Mouse (Mus musculus) left cerebral cortex, adult 18-20 months (tissue): Measurements from ENCODE around the gene 2510009E07Rik. TPM values are rescaled to one million over a fixed set of nuclear protein-coding genes. Genes with fewer than 3 reads are reported as not detected.

Experiments used
- DNase-seq, 2 experiments: peaks; one replicate each; pipeline ENCODE4 v3.0.0; 2021 to 2022; ENCODE audit warnings: low spot score in 2 of 2, mixed read lengths in 1 of 2
- total RNA-seq, 2 experiments: library from RNA; stranded (reverse); gene quantifications; 2 replicates each; pipeline ENCODE4 v1.2.3; 2021

Gene 2510009E07Rik
- total RNA-seq, 2 experiments from 2014 or later: 47.0 to 56.8 TPM

DNA sequence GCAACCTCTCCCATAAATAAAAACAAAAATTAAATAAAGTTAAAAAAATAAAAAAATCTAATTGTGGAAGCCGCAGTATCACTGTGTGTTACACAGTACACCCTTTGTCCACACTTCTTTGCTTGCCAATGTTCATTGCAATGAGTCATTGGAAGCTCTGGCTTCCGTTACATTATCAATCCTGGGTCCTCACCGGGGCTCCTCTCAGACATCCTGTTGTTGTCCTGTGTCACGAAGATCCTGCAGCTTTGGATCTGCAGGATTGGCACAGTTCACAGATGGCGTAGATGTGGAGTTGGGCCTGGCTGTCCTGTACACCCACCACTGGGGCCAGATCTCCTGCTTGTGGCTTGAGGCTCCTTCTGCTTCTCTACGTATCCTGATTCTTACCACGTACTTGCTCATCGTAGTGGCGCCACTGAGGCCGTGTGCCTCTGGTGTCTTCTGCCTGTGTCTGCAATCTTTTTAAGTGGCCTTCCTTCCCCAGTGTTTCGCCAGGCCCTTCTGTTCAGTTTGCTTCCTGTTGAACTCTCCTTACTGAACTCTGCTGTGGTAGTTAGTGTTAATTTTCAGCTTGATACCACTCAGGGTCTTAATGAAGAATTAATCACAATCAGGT is 57.2 kb downstream of the 2510009E07Rik start:
- DNase-seq: no peak

DNA sequence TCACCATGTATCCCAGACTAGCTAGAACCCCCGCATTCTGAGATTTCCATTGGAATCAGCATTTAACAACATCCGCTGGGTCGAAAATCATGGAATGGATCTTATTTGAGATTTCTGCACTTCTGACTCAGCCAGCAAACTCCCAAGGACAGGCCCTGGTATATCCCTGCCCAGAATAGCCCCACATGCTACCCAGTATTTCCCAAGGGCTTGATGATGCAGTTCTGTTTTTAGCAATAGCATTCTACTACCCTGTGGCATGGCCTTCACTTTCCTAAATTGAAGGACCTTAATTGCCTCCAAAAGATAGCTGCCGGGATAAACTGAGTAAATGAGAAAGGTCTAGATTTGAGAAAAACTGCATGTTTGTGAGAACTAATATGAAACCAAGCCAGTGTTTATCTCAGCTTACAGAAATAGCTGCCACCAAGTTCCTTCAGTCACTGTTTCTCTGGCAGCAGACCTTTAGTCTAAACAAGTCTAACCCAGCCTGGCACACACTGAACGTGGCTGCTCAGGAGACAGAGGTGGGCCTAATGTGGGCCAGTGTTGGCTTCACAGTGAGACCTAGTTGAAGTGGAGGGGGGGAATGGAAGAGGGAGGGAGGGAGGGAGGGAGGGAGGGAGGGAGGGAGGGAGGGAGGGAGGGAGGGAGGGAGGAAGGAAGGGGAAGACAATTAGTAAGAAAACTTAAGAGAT is 58.2 kb downstream of the 2510009E07Rik start:
- DNase-seq: no peak

DNA sequence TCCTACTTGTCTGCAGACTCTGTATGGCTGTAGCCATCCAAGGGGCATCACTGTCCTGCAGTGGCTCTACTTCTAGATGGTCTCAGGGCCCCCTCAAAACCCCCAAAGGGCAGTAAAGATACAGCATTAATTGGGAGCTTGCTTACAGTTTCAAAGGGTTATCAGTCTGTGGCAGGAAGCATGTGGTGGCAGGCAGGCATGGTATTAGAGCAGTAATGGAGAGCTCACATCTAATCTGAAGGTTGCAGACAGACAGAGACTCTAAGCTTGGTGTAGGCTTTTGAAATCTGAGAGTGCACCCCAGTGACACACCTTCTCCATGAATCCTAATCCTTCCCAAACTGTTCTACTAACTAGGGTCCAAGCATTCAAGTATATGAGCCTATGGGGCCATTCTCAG is 60.0 kb downstream of the 2510009E07Rik start:
- DNase-seq: no peak

DNA sequence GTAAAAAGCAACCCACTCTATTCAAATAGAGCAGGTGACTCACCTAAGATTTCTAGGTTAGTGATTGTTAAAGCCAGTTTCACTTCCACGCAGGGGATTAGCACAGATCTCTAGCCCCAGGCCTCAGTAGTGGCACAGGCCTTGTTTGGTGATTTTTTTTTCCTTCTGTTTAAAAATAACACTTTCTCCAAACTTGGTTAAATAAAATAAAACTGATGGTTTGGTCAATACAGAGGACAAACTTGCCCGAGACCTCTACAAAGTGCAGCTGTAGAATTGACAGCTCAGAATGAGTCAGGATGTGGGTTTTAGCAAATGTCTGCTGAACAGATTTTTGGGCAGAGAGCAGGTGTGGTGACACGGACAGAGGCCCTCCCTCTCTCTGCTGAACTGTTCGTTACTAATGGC is 62.6 kb downstream of the 2510009E07Rik start:
- DNase-seq: no peak

DNA sequence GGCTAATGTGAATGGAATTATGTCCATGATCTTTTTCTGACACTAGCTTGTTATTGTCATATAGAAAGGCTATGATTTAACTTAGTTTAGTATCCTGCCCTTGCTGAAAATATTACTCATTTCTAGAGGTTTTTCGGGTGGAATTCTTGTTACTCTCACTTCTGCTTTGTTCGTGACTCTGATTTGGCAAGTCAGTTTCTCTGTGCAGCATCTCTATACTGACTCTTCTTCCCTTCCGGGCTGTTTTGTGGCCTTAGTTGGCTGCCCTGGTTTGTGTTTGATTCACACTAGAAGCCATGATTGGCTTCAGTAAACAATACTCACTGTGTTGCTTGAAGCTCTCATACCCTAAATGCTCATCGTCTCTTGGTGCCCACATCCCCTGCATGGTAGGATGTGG is 63.9 kb downstream of the 2510009E07Rik start:
- DNase-seq: no peak

DNA sequence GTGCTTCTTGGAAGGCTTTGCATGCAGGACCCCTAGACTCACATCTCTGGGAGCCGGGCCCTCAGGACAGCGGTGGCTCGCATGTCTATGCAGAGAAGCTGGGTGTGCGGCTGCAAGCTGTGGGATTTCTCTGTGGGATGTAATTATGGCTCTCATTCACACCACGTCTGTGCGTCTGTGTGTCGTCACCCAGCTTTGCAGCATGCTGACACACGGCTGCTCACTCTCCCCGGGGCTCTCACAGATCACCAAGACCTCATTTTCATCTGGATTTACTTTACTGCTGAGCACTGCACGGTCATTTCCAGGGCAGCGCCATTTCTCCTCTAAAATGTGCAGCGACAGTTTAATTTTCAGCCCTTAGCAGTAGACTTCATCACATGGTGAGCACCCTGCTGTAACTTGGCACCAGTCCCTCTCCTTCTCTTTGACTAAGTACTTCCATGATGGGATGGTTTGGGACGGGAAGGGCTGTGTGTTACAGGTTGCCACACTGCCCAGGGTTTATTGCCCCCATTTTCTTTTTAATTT is 66.3 kb downstream of the 2510009E07Rik start:
- DNase-seq: peak; percentile 38 to 59

DNA sequence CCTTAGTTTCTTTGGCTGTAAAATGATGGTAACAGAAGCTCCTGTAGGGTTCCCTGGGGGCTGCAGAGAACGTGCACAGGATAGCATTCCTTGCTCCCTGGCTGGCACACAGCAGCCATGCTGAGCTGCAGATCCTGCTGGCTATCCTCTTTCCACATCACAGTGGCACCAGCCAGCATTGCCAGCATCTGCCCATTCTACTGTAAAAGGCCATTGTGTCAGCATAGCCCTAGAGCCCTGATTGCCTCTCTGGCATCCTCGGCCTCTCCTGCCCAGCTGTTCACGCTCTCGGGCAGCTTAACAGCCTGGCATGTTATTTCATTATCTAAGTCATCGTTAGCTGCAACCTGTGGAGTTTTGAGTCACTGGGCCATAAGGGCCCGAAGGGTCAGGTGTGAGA is 67.2 kb downstream of the 2510009E07Rik start:
- DNase-seq: no peak

DNA sequence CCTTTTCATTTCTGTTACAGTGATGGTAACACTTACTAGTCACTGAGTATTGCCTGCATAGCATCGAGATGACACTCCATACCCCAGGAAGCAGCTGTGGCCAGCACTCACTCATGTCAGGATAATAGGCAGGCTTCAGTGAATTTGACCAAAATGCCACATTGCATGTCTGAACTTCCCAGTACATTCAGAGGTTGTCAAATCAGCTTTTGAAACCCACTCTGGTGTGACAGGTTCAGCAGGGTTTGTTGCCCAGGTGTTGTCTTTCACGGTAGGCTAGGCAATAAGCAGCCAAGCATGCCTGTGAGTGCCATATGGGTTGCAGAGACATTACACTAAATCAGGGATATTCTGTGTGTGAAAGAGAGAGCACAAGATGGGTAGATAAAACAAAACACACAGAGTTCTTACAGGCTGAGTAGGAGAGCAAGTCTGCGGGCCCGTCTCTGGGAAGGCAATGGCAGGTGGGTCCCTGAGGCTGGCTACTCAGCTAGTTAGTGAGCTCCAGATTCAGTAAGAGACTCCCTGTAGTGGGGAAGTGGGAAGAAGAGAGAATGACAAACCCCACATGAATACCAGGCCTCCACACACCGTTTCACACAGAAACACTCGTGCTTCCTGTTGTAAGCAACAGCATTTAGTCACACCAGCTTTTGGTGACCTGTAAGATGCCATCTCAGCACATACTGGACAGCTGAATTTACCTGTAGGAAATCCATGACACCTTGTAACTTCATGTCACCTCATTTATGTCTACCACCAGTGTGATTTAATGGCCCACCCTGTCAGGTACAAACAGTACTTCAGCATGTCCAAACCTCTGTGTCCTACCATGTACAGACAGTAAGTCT is 68.5 kb downstream of the 2510009E07Rik start:
- DNase-seq: no peak

DNA sequence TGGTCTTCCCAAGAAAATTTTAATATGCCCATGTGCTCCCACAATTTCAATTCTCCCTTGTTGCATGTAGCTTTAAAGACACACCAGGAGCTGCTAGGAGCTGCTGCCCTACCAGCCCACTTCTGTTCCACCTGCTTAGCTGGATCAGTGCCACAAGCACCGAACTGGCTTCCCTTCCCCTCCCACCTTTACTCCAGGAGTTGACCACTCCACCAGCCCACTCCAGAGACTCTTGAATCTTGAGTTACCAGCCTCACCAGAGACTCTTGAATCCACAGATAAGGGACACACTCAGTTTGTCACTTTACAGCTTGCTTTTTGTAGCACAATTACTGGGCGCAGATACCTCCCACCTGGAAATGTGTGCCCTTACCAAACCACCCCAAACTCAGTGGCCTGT is 73.8 kb downstream of the 2510009E07Rik start:
- DNase-seq: no peak

DNA sequence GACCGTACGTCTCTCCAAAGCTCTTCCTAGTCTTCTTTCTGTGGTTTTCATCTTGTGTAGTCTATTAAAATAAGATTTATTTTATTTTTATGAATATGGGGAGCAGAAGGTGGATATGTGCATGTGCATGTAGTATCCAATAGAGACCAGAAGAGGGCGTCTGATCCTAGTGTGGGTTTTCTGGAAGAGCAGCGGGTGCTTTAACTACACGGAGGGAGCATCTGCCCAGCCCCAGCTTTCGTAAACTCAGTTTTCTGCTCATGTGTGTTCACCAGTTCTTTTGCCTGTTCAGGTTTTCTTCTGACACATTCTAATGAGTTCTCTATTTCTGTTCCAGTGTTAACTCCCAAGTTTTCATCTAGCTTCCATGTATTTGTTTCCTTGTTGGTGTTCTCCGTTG is 78.7 kb downstream of the 2510009E07Rik start:
- DNase-seq: no peak

DNA sequence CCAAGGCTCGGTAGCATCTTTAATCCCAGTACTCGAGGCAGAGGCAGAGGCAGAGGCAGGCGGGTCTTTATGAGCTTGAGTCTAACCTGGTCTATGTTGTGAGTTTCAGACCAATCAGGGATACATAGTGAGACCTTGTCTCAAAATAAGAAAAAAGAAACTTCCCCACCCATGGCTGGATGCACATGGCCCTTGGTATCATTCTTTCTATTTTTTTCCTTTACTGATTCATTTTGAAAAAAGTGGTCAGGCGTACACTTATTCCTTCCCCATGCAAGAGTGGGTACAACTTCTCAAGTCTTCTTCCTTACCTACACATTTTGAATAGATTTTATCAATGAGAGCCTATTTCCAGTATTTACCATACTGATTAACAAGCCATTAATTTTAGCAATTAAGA is 84.0 kb downstream of the 2510009E07Rik start:
- no peak for DNase-seq

DNA sequence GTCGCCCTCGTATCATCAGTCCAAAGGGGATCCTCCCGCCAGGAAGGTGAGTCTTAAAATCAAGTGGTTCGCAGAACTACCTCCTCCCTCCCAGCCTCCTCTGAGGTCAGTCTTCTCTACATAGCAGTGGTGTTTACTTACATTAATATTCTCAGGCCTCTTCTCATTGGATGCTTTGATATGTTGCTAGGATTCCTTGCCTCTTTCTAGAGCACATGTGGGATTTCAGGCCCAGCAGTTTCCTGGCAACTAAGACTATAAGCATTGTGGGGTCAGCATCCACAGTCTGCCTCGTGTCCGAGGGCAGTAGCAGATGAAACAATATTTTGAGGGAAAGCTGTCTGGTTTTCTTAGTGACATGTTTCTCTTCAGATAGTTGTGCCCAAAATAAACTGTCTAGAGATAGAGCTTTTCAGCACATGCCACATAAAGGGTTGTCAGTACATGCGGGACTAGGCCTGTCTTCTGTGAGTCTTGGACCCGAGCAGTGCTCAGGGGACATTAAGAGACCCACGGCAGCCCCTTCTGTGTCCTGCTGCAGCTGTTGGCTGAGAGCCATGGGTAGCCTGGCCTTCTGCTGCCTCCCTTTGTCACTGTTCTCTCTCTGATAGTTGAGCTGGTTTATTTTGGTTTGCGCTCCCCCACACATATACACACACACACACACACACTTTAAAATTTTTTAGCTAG is 86.1 kb downstream of the 2510009E07Rik start:
- no peak for DNase-seq

DNA sequence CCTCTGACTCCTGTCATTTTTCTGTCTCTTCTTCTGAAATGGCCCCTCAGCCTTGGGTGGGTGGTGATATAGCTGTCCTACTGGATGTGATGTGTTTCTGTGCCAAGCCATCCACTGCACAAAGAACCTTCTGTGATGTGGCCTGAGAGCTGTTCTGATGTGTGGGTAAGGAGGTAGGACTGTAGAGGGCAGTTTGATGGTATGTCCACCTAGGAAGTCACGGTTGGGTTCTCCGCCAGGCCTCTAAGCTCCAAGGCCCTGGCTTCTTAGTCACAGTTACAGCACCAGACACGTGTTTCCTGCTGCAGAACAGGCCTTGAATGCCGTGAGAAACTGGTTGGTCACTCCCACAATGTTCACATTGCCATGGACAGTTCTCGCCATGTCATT is 86.8 kb downstream of the 2510009E07Rik start:
- no peak for DNase-seq

DNA sequence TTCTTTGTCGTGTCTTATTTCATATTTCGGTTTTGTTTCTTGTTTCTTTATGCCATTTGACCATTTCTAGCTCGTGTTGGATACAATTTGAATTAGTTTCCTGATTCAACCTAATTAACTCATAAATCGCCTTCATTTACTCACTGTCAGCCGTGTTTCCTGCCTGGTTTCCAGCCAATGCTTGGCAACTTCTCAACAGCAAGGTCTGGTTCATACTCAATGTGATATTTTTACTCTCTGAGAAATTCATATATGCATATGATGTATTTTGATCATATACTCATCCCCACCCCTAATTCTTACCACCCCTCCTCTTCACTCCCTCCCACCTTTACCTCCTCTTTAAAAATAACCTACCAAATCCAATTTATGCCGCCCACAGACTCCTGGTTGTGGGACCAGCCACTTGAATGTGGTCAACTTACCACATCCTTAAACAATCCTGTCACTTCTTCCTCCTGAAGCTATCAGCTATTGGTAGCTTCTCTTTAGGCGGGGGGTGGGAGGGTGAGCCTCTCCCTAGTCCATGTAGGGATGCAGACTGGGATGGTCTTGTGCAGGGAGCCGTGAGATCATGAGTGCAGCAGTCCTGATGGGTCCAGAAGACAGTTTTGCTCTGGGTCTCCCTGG is 87.3 kb downstream of the 2510009E07Rik start:
- peak; percentile 17 to 39 for DNase-seq

DNA sequence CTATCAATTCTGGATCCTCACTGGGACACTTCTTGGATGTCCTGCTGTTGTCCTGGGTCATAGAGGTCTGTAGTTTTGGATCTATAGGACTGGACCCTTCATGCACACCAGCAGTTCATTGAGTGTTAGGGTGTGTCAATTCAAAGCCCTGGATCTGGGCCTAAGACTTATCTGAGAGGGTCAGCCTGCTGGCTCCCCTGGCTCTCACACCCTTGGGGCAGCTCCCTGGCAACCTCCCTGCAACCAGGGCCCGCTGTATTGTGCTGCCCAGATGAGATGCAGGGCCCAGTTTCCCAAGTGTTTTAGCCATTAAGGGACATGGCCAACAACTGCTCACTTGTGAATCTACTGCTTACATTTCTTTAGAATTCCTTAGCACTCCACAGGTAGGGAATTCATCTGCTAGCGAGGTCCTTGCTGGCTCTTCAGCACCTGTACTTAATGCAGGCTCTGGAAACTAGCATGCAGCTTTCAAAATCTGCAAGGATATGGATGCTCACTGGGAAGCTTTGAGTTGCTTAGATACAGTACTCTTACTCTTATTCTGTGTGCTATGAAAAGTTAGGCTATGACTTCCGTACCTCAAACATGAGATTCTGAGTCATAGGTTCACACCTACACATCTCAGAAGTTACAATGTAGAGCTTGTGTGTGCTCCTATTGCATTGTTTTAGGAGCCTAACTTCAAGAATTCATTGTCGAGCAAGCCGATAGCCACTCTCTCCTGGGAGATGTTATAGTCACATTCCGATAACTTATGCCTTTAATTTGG is 88.0 kb downstream of the 2510009E07Rik start:
- DNase-seq: peak in 1 of 2 experiments; percentile 1

DNA sequence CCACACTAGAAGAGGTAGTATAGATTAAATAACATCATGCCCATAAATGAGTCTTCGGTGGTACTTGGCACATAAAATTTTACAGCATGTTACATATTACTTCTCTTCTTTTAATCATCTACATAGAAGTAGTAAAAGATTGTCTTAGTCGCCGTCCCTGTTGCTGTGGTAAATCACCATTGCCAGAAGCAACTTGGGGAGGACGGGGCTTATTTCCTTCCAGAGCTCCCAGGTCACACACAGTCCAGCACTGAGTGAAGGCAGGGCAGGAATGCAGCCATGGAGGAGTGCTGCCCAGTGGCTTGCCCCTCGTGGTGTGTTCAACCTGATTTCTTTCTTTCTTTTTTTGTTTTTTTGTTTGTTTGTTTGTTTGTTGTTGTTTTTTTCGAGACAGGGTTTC is 90.1 kb downstream of the 2510009E07Rik start:
- DNase-seq: no peak
